Mouse (Mus musculus) c-Kit-positive CD71-negative TER-119-negative erythroid progenitor cells, embryonic 14.5 days (primary cell): ENCODE measurements around the gene Cacnb3.

ENCODE experiments used
- DNase-seq: peaks from one replicate; pipeline ENCODE4 v3.0.0-alpha.2; 2013; ENCODE audit warnings: low read depth

The Cacnb3 gene

GRCm38 (mm10) chr15:98609331-98610130, 21.1 kb upstream of the Cacnb3 start, which contains the start of gene Adcy6:
Gene Adcy6, minus strand, starts transcription at chr15:98610076.
- no peak for DNase-seq

- DNase-seq, result no peak
These were observed 20.5 kb upstream of the Cacnb3 start for GRCm38 (mm10) chr15:98610131-98610633.

GRCm38 (mm10) chr15:98612229-98612628, 18.4 kb upstream of the Cacnb3 start:
- no peak for DNase-seq

- no peak for DNase-seq
These were observed 16.1 kb upstream of the Cacnb3 start for GRCm38 (mm10) chr15:98614551-98614950.

GRCm38 (mm10) chr15:98614971-98615370, 15.7 kb upstream of the Cacnb3 start:
- DNase-seq, result no peak

- no peak for DNase-seq
These were observed 14.9 kb upstream of the Cacnb3 start for GRCm38 (mm10) chr15:98615751-98616150.

- no peak for DNase-seq
These were observed 14.1 kb upstream of the Cacnb3 start for GRCm38 (mm10) chr15:98616362-98617175.

GRCm38 (mm10) chr15:98617176-98617537, 13.5 kb upstream of the Cacnb3 start:
- peak; percentile 56 for DNase-seq

GRCm38 (mm10) chr15:98622199-98622598, 8.4 kb upstream of the Cacnb3 start:
- DNase-seq, result no peak

- no peak for DNase-seq
These were observed 7.9 kb upstream of the Cacnb3 start for GRCm38 (mm10) chr15:98622721-98623120.

GRCm38 (mm10) chr15:98623361-98623821, 7.2 kb upstream of the Cacnb3 start:
- DNase-seq, result no peak

- no peak for DNase-seq
These were observed 4.6 kb upstream of the Cacnb3 start for GRCm38 (mm10) chr15:98626078-98626477.

- no peak for DNase-seq
These were observed 4.0 kb upstream of the Cacnb3 start for GRCm38 (mm10) chr15:98626487-98627212.

- DNase-seq, result no peak
These were observed 1.9 kb upstream of the Cacnb3 start for GRCm38 (mm10) chr15:98628589-98629254.

GRCm38 (mm10) chr15:98629464-98629863, 1.2 kb upstream of the Cacnb3 start:
- no peak for DNase-seq

- DNase-seq, result peak; percentile 59
These were observed 853 bp downstream of the Cacnb3 start for GRCm38 (mm10) chr15:98631493-98631892.

- no peak for DNase-seq
These were observed 1.6 kb downstream of the Cacnb3 start for GRCm38 (mm10) chr15:98632107-98632744.

GRCm38 (mm10) chr15:98632921-98633320, 2.3 kb downstream of the Cacnb3 start:
- DNase-seq, result no peak

GRCm38 (mm10) chr15:98633822-98634470, 3.3 kb downstream of the Cacnb3 start:
- DNase-seq, result no peak

GRCm38 (mm10) chr15:98634541-98635081, 4.0 kb downstream of the Cacnb3 start:
- DNase-seq, result no peak
